Mouse (Mus musculus): ENCODE data around the gene Vac14. TPM values are rescaled to one million over a fixed set of nuclear protein-coding genes. Genes with fewer than 3 reads are reported as not detected.
"Not testable (repeated sequence)": the region's sequence is repeated elsewhere in the genome, so short reads cannot be mapped to it uniquely, and the experiment has no call there.

The Vac14 gene
- polyA plus RNA-seq, 1 experiment from 2014 or later: 25.2 TPM

GRCm38 (mm10) chr8:110660121-110660520 lies 41.7 kb downstream of the Vac14 start:
- Histone ChIP-seq H3K4me1 (ENCODE audit: insufficient read depth) (peaks cover 4% of the 10 kb centered on the region; the same call in 1 of the 2 replicates), H3K4me2 (no peak overlapping the region), H3K27me3 (ENCODE audit: insufficient read depth, low read length) (no peaks in the 10 kb centered on the region), H3K4me3 (ENCODE audit: low read depth, low read length) (no peak overlapping the region), H3K27ac (ENCODE audit: low read depth) (no peak overlapping the region), H3K9ac (no peak overlapping the region), H3K9me3 (ENCODE audit: low read depth, low read length) (no peaks in the 10 kb centered on the region), H3K36me3 (ENCODE audit: insufficient read depth) (no peaks in the 10 kb centered on the region)
- TF ChIP-seq CTCF (IDR thresholded peaks at IDR 0.05; ENCODE audit: low read depth): no peak
- ATAC-seq (ENCODE audit: insufficient read depth): no peak
- DNase-seq: no peak

GRCm38 (mm10) chr8:110662545-110662944 lies 44.2 kb downstream of the Vac14 start:
- no peak overlapping the region for H3K27ac ChIP-seq (ENCODE audit: low read depth)
- DNase-seq (peak; percentile 18), ATAC-seq (ENCODE audit: insufficient read depth) (no peak)
- 80% methylated on average over 5 of the region's 5 CpGs for WGBS
- H3K36me3 ChIP-seq (ENCODE audit: insufficient read depth): no peaks in the 10 kb centered on the region
- H3K4me3 ChIP-seq (ENCODE audit: low read depth, low read length): no peak overlapping the region
- H3K27me3 ChIP-seq (ENCODE audit: insufficient read depth, low read length): no peaks in the 10 kb centered on the region
- peaks cover 4% of the 10 kb centered on the region; the same call in 1 of the 2 replicates for H3K4me1 ChIP-seq (ENCODE audit: insufficient read depth)
- TF ChIP-seq CTCF (IDR thresholded peaks at IDR 0.05; ENCODE audit: low read depth): peak; percentile 27
- no peaks in the 10 kb centered on the region for H3K9me3 ChIP-seq (ENCODE audit: low read depth, low read length)
- no peak overlapping the region for H3K4me2 ChIP-seq
- no peak overlapping the region for H3K9ac ChIP-seq

DNA sequence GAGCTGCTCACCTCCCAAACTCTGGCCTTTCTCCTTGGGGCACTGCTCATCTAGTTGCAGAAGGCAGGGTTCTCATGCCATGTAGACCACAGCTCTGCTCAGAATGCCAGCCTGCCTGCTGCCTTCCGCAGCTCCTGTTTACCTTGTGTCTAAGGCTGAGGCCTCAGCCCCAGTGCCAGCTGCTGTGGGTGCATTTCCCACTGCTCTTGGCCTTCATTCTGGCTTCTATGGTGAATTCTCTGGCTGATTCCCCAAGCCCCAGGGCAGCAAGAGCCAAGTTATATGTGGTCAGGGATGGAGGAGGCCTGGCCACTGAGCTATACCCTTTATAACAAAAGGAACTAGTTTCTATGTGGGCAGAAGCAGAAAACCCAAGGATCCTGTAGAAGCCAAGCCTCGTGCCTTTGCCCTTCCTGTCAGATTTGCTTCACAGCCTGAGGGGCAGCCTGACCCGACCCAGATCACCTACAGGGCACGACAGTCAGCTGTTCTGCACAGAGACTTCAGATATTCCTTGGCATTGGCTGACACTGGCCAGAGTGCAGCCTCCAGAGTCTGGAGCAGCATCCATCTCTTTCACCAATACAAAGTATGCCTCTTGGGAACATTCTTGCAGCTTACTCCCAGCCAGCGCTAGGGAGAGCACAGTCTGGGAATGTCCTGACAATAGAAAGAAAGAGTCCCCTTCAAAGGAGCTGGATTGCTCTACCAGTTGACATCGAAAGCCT lies 44.8 kb downstream of the Vac14 start:
- no peak for TF ChIP-seq CTCF (IDR thresholded peaks at IDR 0.05; ENCODE audit: low read depth)
- Histone ChIP-seq H3K4me3 (ENCODE audit: low read depth, low read length) (no peak overlapping the region), H3K27ac (ENCODE audit: low read depth) (no peak overlapping the region), H3K4me1 (ENCODE audit: insufficient read depth) (peaks cover 4% of the 10 kb centered on the region; the same call in 1 of the 2 replicates), H3K9me3 (ENCODE audit: low read depth, low read length) (no peaks in the 10 kb centered on the region), H3K4me2 (no peak overlapping the region), H3K9ac (no peak overlapping the region), H3K27me3 (ENCODE audit: insufficient read depth, low read length) (no peaks in the 10 kb centered on the region), H3K36me3 (ENCODE audit: insufficient read depth) (no peaks in the 10 kb centered on the region)
- no peak for ATAC-seq (ENCODE audit: insufficient read depth)
- no peak for DNase-seq
- WGBS: 75% methylated on average over 6 of the region's 6 CpGs

- ATAC-seq (ENCODE audit: insufficient read depth) (no peak), DNase-seq (no peak)
- WGBS: 79% methylated on average over 7 of the region's 7 CpGs
- Histone ChIP-seq H3K9ac (no peak overlapping the region), H3K27me3 (ENCODE audit: insufficient read depth, low read length) (no peaks in the 10 kb centered on the region), H3K27ac (ENCODE audit: low read depth) (0 out of 2 replicates have a peak overlapping the region, but pooled peaks have one; percentile 20), H3K4me3 (ENCODE audit: low read depth, low read length) (no peak overlapping the region), H3K4me2 (no peak overlapping the region), H3K36me3 (ENCODE audit: insufficient read depth) (no peaks in the 10 kb centered on the region), H3K9me3 (ENCODE audit: low read depth, low read length) (no peaks in the 10 kb centered on the region), H3K4me1 (ENCODE audit: insufficient read depth) (peaks cover 4% of the 10 kb centered on the region; the same call in 1 of the 2 replicates)
- no peak for TF ChIP-seq CTCF (IDR thresholded peaks at IDR 0.05; ENCODE audit: low read depth)
Observed at GRCm38 (mm10) chr8:110664202-110664896, 46.0 kb downstream of the Vac14 start.

GRCm38 (mm10) chr8:110665000-110665399 lies 46.6 kb downstream of the Vac14 start:
- no peak overlapping the region for H3K4me3 ChIP-seq (ENCODE audit: low read depth, low read length)
- no peak overlapping the region for H3K4me2 ChIP-seq
- WGBS: 76% methylated on average over 3 of the region's 3 CpGs
- ATAC-seq (ENCODE audit: insufficient read depth) (0 out of 2 replicates have a peak, but pooled peaks have one; percentile 42), DNase-seq (peak; percentile 63)
- peaks cover 4% of the 10 kb centered on the region; the same call in 1 of the 2 replicates for H3K4me1 ChIP-seq (ENCODE audit: insufficient read depth)
- no peaks in the 10 kb centered on the region for H3K36me3 ChIP-seq (ENCODE audit: insufficient read depth)
- H3K9me3 ChIP-seq (ENCODE audit: low read depth, low read length): no peaks in the 10 kb centered on the region
- no peak for TF ChIP-seq CTCF (IDR thresholded peaks at IDR 0.05; ENCODE audit: low read depth)
- H3K27me3 ChIP-seq (ENCODE audit: insufficient read depth, low read length): no peaks in the 10 kb centered on the region
- H3K27ac ChIP-seq (ENCODE audit: low read depth): no peak overlapping the region
- no peak overlapping the region for H3K9ac ChIP-seq

DNA sequence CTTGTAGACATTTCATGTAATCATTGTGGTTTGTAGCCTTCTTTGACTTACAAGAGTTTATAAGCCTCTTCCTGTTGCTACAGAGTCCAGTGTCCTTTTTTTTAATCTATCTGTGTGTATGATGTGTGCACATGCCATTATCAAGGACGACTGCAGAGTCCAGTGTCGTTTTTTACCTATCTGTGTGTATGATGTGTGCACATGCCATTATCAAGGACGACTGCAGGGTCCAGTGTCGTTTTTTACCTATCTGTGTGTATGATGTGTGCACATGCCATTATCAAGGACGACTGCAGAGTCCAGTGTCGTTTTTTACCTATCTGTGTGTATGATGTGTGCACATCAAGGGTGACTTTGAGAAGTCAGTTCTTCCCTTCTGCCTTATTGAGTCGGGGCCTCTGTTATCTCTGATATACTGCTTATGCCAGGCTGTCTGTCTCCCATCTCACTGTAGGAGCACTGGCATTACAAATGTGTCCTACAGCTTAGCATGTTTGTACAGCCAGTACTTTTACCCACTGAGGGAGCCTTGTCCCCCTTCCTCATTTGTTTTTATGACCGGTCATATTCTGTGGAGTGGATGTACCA lies 49.3 kb downstream of the Vac14 start:
- H3K27ac ChIP-seq (ENCODE audit: low read depth); H3K9ac ChIP-seq; DNase-seq; H3K27me3 ChIP-seq (ENCODE audit: insufficient read depth, low read length); H3K9me3 ChIP-seq (ENCODE audit: low read depth, low read length); ATAC-seq (ENCODE audit: insufficient read depth); H3K4me1 ChIP-seq (ENCODE audit: insufficient read depth); H3K4me3 ChIP-seq (ENCODE audit: low read depth, low read length); H3K36me3 ChIP-seq (ENCODE audit: insufficient read depth); H3K4me2 ChIP-seq: not testable (repeated sequence)
- WGBS: 68% methylated on average over 8 of the region's 8 CpGs
